Mouse (Mus musculus): Measurements from ENCODE around the gene Fbxo40. TPM values are rescaled to one million over a fixed set of nuclear protein-coding genes. Genes with fewer than 3 reads are reported as not detected.

Gene Fbxo40
- total RNA-seq, 2 experiments from 2014 or later = 129 to 131 TPM

DNA sequence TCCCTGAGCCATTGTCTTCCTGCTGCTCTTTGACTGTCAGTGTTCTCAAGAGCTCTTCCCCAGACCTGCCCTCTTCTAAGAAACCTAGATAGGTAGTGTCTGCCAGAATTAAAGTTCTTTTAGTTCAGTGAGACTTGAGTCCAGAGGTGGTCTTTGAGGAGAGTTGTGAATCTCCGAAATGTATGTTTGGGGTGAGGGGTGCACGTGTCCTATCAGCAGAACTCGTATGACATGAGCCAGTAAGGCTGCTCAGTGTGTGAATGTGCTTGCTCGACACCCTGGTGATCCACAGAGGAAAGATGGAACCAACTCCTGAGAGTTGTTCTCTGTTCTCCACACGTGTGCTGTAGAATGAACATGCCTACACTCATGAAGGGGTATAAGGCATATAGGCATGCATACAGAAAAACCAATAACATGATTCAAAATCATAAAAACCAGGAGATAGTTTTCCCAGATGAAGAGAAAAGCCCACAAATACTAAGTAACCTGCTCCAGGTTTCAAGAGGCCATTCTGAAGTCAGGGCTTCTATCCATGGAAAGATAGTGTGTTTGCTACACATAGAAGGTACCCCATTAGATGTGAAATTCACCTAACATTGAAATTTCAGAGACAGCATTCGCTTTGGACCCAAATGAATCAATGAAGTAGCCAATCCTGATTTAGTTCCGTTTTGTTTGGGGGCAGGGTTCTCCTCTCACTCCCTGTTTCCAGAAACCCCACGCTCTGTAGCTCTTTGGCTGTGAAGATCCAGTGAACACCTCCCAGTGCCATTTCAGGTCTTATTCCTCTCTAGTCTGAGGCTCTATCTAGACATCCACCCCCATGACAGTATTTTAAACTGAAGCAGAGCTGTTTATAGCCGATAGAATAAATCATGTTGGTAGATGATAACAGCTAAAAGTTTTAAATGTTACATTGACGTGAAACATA is 63.5 kb downstream of the Fbxo40 start:
- intact Hi-C loops (cut with DNase I) = no loop called here
- no peak for DNase-seq

DNA sequence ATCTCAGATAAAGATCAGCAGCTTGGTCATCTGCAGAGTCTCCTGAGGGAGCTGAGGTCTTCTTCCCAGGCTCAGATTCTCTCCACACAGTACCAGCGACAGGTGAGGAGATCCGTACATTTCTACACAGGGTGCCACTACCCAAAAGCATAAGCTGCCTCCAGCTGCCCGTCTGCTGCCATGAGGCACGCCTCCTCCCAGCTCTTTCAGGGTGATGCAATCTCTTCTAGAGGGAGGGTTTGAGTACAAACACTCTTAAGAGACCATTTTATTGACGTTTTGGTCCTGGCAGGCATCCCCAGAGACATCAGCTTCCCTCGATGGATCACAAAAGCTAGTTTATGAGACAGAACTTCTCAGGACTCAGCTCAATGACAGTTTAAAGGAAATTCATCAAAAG is 64.5 kb downstream of the Fbxo40 start:
- DNase-seq = no peak
- intact Hi-C loops (cut with DNase I) = no loop called here

DNA sequence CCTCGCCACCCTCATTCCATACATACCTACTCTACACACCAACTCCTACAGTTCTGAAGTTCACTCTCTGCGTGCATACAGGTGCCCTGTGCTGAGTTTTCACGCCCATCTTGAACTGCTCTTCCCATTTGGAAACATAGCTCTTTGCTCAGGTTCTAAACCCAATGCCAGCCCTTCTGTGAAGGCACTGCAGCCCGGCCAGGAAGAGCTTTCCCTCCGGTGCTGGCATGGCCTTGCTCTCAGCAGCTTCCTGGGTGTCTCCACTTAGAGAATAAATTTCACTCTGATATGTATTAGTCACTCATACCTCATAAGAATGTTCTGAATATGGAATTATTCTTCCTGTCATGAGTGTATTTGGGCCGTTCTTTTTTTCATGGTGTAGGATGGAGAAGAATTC is 64.9 kb downstream of the Fbxo40 start:
- no peak for DNase-seq
- intact Hi-C loops (cut with DNase I) = no loop called here

GRCm38 (mm10) chr16:36924312-36924711 is 66.0 kb downstream of the Fbxo40 start:
- intact Hi-C loops (cut with DNase I) = no loop called here

GRCm38 (mm10) chr16:36921980-36922379 is 68.3 kb downstream of the Fbxo40 start:
- intact Hi-C loops (cut with DNase I) = no loop called here
- DNase-seq = no peak

More at GRCm38 (mm10) chr16:36924312-36924711, 66.0 kb downstream of the Fbxo40 start:
- DNase-seq = no peak

DNA sequence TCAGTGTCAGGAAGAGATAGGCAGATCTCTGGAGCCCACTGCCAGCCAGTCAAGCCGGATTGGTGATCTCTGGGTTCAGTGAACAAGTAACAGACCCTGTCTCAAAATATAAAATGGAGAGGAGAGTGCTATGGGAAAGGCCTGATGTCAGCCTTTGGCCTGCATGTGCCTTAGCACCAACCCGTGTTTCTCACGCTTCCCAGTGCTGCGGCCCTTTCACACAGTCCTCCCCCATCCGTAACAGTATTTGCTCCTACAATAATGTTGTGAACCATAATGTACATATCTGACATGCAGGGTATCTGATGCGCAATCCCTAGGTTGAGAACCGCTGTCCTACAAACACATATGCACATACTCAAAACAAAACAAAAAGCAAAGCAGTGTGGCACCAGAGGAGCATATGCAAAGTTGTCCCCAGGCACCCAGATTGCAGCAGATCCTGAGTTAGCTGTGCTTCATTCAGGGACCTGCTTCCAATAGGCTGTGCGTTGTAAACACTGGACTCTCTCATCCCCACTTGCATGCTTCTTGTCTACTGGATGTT is 69.1 kb downstream of the Fbxo40 start:
- DNase-seq = no peak
- intact Hi-C loops (cut with DNase I) = no loop called here

GRCm38 (mm10) chr16:36920410-36920809 is 69.9 kb downstream of the Fbxo40 start:
- intact Hi-C loops (cut with DNase I) = no loop called here
- no peak for DNase-seq

- intact Hi-C loops (cut with DNase I) = no loop called here
These were observed 71.8 kb downstream of the Fbxo40 start for GRCm38 (mm10) chr16:36918505-36918904.

GRCm38 (mm10) chr16:36914195-36914594 is 76.1 kb downstream of the Fbxo40 start:
- intact Hi-C loops (cut with DNase I) = no loop called here

More at GRCm38 (mm10) chr16:36918505-36918904, 71.8 kb downstream of the Fbxo40 start:
- DNase-seq = no peak

More at GRCm38 (mm10) chr16:36914195-36914594, 76.1 kb downstream of the Fbxo40 start:
- DNase-seq = no peak

Other genes with a start within 250 kb of the Fbxo40 start
- gene Slc15a2, start 205.5 kb downstream of the Fbxo40 start, total RNA-seq (2021) = 1 to 10 TPM; 2.4 to 4.1 TPM
- gene Iqcb1, start 162.1 kb downstream of the Fbxo40 start, total RNA-seq (2021) = 10 to 100 TPM; 12.2 to 13.3 TPM
- under 1 TPM; 0.84 to 0.99 TPM for gene Eaf2, start 115.5 kb downstream of the Fbxo40 start, total RNA-seq (2021)
- gene Golgb1, start 115.3 kb downstream of the Fbxo40 start, total RNA-seq (2021) = 10 to 100 TPM; 38.8 to 39.5 TPM
- 10 to 100 TPM in 1 of 2 experiments, 1 to 10 TPM in 1; 9.9 to 10.2 TPM for gene Hcls1, start 55.5 kb downstream of the Fbxo40 start, total RNA-seq (2021)
- 1 to 10 TPM; 1.8 to 2.2 TPM for gene Polq, start 21.3 kb upstream of the Fbxo40 start, total RNA-seq (2021)

Data from heart, postnatal 10 days (tissue).